Mouse (Mus musculus) brain, embryonic 14.5 days (tissue): Measurements from ENCODE around the gene Bax. TPM values are rescaled to one million over a fixed set of nuclear protein-coding genes. Genes with fewer than 3 reads are reported as not detected.

Experiments used
- DNase-seq: peaks from one replicate; pipeline ENCODE4 v3.0.0-alpha.2; 2011; ENCODE audit warnings: low read depth
- CTCF ChIP-seq: fragments of 200-500 bp; IDR thresholded peaks from 2 replicates; pipeline ENCODE4 v1.5.1; 2012; ENCODE audit warnings: inconsistent platforms, mild to moderate bottlenecking, moderate library complexity, borderline replicate concordance; ENCODE audit not compliant: insufficient read depth, insufficient read length; ENCODE audit errors: extremely low read depth
- POLR2A ChIP-seq: fragments of 200-500 bp; IDR thresholded peaks from 2 replicates; pipeline ENCODE4 v1.6.1; 2012; ENCODE audit warnings: mild to moderate bottlenecking, inconsistent platforms, borderline replicate concordance; ENCODE audit not compliant: poor library complexity, insufficient read depth, insufficient read length, severe bottlenecking; ENCODE audit errors: extremely low read depth
- polyA plus RNA-seq: library from polyadenylated mRNA; depleted of rRNA; stranded (reverse); fragments of >200 nt; gene quantifications from 2 replicates; pipeline ENCODE4 v1.2.3, GENCODE M21; 2012; rRNA removed

Bax gene
- polyA plus RNA-seq, 1 experiment, result 168 TPM

DNA sequence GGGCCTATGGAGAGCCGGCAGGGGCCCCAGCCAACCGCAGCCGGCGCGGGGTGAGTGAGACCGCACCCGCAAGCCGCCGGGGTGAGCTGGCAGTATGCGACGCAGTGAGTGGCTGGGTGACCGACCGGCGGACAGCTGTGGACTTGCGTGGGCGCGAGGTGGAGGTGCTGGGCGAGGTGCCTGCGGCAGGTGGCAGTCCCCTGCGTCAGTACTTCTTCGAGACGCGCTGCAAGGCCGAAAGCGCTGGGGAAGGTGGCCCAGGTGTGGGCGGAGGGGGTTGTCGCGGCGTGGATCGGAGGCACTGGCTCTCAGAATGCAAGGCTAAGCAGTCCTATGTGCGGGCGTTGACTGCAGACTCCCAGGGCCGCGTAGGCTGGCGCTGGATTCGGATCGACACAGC, 51.1 kb downstream of the Bax start:
- no peak for DNase-seq
- no peak for TF ChIP-seq POLR2A
- no peak for TF ChIP-seq CTCF

DNA sequence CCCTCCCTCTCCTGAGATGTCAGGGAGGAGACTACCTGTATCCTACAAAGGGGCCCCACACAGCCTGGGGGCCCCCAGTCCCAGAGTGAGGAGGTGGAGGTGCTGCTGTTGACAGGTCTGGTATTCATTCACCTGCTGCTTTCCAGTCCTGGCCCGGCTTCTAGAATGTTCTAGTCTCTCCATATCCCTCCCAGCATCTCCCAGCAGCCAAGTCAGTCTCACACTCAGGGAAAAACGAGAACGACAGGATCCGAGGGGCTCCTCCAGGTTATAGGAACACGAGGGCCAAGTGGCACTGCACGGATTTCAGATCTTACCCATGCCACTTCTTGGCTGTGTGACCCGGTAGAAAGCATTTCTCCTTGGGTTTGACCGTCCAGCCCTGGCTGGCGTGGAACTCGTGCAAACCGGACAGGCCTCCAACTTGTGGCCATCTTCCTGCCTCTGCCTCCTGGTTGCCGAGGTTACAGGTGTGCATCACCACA, 51.9 kb downstream of the Bax start:
- TF ChIP-seq POLR2A (no peak), CTCF (no peak)
- no peak for DNase-seq

DNA sequence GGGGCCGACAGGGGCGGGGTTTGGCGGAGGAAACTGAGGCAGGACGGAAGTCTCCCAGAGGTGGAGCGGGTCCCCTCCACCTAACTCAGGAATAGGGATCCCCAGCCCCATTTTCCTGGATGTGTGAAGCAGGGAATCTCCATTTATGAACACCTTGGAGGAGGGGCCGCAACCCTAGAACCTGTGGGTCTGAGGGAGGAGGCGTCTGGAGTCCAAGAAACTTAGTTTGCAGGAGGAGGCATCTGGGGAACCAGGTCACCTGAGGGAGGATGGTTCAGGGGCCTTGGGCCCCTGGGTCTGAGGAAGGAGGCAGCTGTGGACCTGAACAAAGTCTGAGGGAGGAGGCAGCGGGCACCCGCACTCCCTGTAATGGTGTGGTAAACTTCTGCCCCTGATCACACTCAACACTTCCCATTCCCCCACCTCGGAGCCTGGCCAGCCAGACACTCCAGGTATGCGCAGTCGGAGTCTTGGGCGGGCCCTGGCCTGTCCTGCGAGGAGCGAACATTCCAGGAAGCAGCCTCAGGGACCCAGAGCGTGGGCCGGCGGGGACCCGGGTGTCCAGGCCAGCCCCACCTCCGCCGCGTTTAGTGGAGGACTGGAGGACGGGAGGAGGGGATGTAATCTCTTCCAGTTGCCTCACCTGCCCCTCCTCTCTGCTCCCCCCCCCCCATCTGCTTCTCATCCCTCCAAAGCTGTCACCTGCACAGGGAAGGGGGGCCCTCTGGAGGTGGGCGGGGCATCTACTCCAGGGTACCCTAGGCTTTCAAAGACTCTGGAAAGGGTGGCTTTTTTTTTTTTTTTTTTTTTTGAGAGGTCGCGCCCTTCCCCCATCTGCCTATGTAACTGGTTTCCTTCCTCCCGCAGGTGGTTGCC, 52.6 kb downstream of the Bax start:
- TF ChIP-seq CTCF (no peak), POLR2A (no peak)
- no peak for DNase-seq

DNA sequence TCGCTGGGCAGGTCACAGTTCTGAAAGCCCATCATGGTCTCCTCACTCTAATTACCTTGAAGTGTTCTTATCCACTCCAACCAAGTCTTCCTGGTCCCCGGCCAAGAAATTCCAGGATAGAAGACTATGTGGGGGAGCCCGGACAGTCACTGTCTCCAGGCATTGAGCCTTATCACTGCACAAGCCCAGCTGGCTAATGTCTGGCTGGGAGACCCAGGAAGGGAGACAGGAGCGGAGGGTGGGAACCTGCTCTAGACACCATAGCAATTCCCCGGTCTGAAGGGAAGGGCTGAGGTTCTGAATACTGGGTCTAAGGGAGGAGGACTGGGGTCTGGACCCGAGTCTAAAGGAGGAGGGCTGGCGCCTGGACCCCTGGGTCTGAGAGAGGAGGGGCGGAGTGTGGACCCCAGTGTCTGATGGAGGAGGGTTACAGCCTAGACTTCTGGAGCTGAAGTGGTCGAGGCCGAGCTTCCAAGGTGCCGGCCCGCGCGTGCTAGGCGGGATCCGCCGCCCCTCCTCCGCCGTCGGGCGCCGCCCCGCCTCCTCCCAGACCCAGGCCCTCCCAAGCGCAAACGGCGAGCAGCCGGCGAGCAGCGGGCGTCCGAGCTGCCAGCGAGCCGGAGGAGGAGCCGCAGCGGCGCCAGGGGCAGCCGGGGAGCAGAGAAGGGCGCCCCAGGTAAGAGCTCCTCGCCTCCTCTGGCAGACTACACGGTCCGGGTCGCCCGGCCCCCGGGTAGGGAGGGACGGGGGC, 53.4 kb downstream of the Bax start, which contains the start of gene Ntf5:
Ntf5 (plus strand) TSS at position 583 of the 751 bp plus-strand sequence.
- peak; percentile 37 for DNase-seq
- TF ChIP-seq CTCF (no peak), POLR2A (no peak)

DNA sequence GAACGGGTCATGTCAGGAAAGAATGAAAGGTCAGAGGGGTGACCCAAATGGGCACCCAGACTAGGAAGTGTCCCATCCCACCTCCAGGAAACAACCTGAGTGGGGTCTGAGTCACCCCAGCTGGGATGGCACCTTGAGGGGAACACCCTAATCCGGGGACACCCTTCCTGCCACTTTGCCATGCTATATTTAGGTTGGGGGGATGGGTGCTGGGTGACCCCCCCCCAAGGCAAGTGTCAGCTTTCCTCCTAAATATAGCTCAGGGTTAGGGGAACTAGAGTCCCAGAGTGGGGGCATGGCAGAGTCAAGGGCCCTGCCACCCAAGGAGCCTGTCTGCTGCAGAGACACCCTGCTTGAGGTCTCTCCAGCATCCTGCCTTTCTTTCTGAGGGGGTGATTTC, 54.3 kb downstream of the Bax start:
- TF ChIP-seq CTCF (no peak), POLR2A (no peak)
- DNase-seq, result no peak

Other genes starting within 250 kb of the Bax start
- 1.4 and 1.5 TPM in 2 replicates for gene Cd37, start 227.8 kb downstream of the Bax start, polyA plus RNA-seq
- 0.70 and 0.86 TPM in 2 replicates for gene Slc6a16, start 225.8 kb downstream of the Bax start, polyA plus RNA-seq
- 0.11 TPM in 1 of 2 replicates, not detected in the other for gene Slc6a21, start 189.4 kb downstream of the Bax start, polyA plus RNA-seq
- 19.0 and 20.3 TPM in 2 replicates for gene Trpm4, start 133.1 kb downstream of the Bax start, polyA plus RNA-seq
- 0.48 and 1.3 TPM in 2 replicates for gene Hrc, start 131.6 kb downstream of the Bax start, polyA plus RNA-seq
- gene Ppfia3, start 99.9 kb downstream of the Bax start, polyA plus RNA-seq, result 56.7 and 60.0 TPM in 2 replicates
- gene Lin7b, start 96.3 kb downstream of the Bax start, polyA plus RNA-seq, result 15.7 and 17.6 TPM in 2 replicates
- gene Snrnp70, start 71.2 kb downstream of the Bax start, polyA plus RNA-seq, result 643 and 713 TPM in 2 replicates
- 0.03 TPM in 1 of 2 replicates, not detected in the other for gene Kcna7, start 61.2 kb downstream of the Bax start, polyA plus RNA-seq
- gene Ntf5, start 53.2 kb downstream of the Bax start, polyA plus RNA-seq, result 0.23 and 0.27 TPM in 2 replicates
- 1.1 and 1.7 TPM in 2 replicates for gene Lhb, start 46.1 kb downstream of the Bax start, polyA plus RNA-seq
- 26.7 and 30.6 TPM in 2 replicates for gene Gys1, start 32.1 kb downstream of the Bax start, polyA plus RNA-seq
- 125 and 158 TPM in 2 replicates for gene Ruvbl2, start 28.8 kb downstream of the Bax start, polyA plus RNA-seq
- 2,346 and 2,481 TPM in 2 replicates for gene Ftl1, start 7.0 kb downstream of the Bax start, polyA plus RNA-seq
- 0.11 and 0.18 TPM in 2 replicates for gene Tulp2, start 15.0 kb upstream of the Bax start, polyA plus RNA-seq
- 0.30 TPM in 1 of 2 replicates, not detected in the other for gene Gm45808, start 19.9 kb upstream of the Bax start, polyA plus RNA-seq
- 2.0 and 2.8 TPM in 2 replicates for gene Dhdh, start 21.9 kb upstream of the Bax start, polyA plus RNA-seq
- 92.0 and 111 TPM in 2 replicates for gene Nucb1, start 43.5 kb upstream of the Bax start, polyA plus RNA-seq
- gene Ppp1r15a, start 59.4 kb upstream of the Bax start, polyA plus RNA-seq, result 13.5 and 14.5 TPM in 2 replicates
- 1.7 and 3.6 TPM in 2 replicates for gene Plekha4, start 59.4 kb upstream of the Bax start, polyA plus RNA-seq
- gene Hsd17b14, start 88.0 kb upstream of the Bax start, polyA plus RNA-seq, result 0.25 and 0.44 TPM in 2 replicates
- gene Bcat2, start 103.3 kb upstream of the Bax start, polyA plus RNA-seq, result 29.5 and 40.2 TPM in 2 replicates
- 0.13 TPM in 1 of 2 replicates, not detected in the other for gene Fgf21, start 148.6 kb upstream of the Bax start, polyA plus RNA-seq
- 0.06 and 0.14 TPM in 2 replicates for gene Fut1, start 150.4 kb upstream of the Bax start, polyA plus RNA-seq
- 0.13 and 0.16 TPM in 2 replicates for gene Izumo1, start 154.9 kb upstream of the Bax start, polyA plus RNA-seq
- gene Rasip1, start 160.6 kb upstream of the Bax start, polyA plus RNA-seq, result 11.6 and 17.6 TPM in 2 replicates
- gene Mamstr, start 173.1 kb upstream of the Bax start, polyA plus RNA-seq, result 3.2 and 4.0 TPM in 2 replicates
- 0.10 and 0.16 TPM in 2 replicates for gene Fut2, start 199.5 kb upstream of the Bax start, polyA plus RNA-seq
- gene Ntn5, start 217.1 kb upstream of the Bax start, polyA plus RNA-seq, result 0.64 and 2.1 TPM in 2 replicates
- 0.66 and 1.1 TPM in 2 replicates for gene Sec1, start 227.5 kb upstream of the Bax start, polyA plus RNA-seq
- gene Car11, start 232.9 kb upstream of the Bax start, polyA plus RNA-seq, result 81.4 and 108 TPM in 2 replicates
- gene Dbp, start 238.2 kb upstream of the Bax start, polyA plus RNA-seq, result 7.6 and 8.4 TPM in 2 replicates
- gene Rpl18, start 248.6 kb upstream of the Bax start, polyA plus RNA-seq, result 640 and 749 TPM in 2 replicates